Mouse (Mus musculus) limb, embryonic 15.5 days (tissue): ENCODE data around the gene Dnase2b. TPM values are rescaled to one million over a fixed set of nuclear protein-coding genes. Genes with fewer than 3 reads are reported as not detected.

Experiments
- ATAC-seq: fragments of 200-750 bp; cut with Nextera tagmentation; 2 replicates; pipeline ENCODE4 v1.8.0; 2017; ENCODE audit warnings: low read depth, moderate TSS enrichment; ENCODE audit not compliant: insufficient number of reproducible peaks, low FRiP score, low TSS enrichment
- H3K27ac ChIP-seq: fragments of 300-500 bp; sonication (generic); 2 replicates; pipeline ENCODE4 v1.5.1; 2015; ENCODE audit warnings: moderate library complexity, mild to moderate bottlenecking, inconsistent platforms
- H3K27me3 ChIP-seq: fragments of 300-500 bp; sonication (generic); 2 replicates; pipeline ENCODE4 v1.6.1; 2015; ENCODE audit warnings: inconsistent platforms
- H3K36me3 ChIP-seq: fragments of 300-500 bp; sonication (generic); 2 replicates; pipeline ENCODE4 v1.6.1; 2015; ENCODE audit warnings: inconsistent platforms
- H3K4me1 ChIP-seq: fragments of 300-500 bp; sonication (generic); 2 replicates; pipeline ENCODE4 v1.6.1; 2015; ENCODE audit warnings: inconsistent platforms
- H3K4me2 ChIP-seq: fragments of 300-500 bp; sonication (generic); 2 replicates; pipeline ENCODE4 v1.6.1; 2015; ENCODE audit warnings: mild to moderate bottlenecking, inconsistent platforms
- H3K4me3 ChIP-seq: fragments of 300-500 bp; sonication (generic); 2 replicates; pipeline ENCODE4 v1.5.1; 2015; ENCODE audit warnings: mild to moderate bottlenecking, inconsistent platforms
- H3K9ac ChIP-seq: fragments of 300-500 bp; sonication (generic); 2 replicates; pipeline ENCODE4 v1.6.1; 2015; ENCODE audit warnings: inconsistent platforms
- H3K9me3 ChIP-seq: fragments of 300-500 bp; sonication (generic); 2 replicates; pipeline ENCODE4 v1.6.1; 2016; ENCODE audit warnings: inconsistent platforms
- WGBS: fragments of 180-500 bp; shearing (Covaris S2); methylation state at CpG from one replicate; pipeline ENCODE4 v1.1.7; 2015; 5-methylcytosine and 5-hydroxymethylcytosine counted together
- polyA plus RNA-seq: library from polyadenylated mRNA; unstranded; fragments of >200 nt; fragmentation: Nextera tagmentation; extraction: Ambion mirVana; gene quantifications from 2 replicates; pipeline ENCODE4 v1.2.1, GENCODE M21; 2015

Dnase2b gene
- polyA plus RNA-seq = 0.14 and 0.15 TPM in 2 replicates

DNA sequence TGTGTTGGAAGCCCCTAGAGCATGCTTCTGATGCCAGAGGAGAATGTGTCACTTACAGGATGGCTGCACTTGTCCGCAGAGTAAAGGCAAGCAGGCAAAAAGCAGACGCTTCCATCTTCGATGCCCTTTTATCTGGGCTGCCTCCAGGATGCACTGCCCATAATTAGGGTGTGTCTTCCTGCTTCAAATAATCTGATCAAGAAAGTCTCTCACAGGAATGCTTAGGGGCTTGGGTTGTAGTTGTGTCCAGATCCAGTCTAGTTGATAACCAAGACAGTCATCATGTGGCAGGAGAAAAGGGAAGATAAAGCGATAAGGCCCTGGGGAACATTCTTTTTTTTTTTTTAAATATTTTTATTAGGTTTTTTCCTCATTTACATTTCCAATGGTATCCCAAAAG lies at the start of gene Dnase2b:
Dnase2b (minus strand) TSS at position 101 of the 400 bp plus-strand sequence.
- Histone ChIP-seq H3K4me3 (no peak within 1 kb of the TSS), H3K9ac (no peak within 1 kb of the TSS), H3K36me3 (no peaks in the 10 kb centered on the region), H3K4me2 (no peak within 1 kb of the TSS), H3K27ac (no peak within 1 kb of the TSS), H3K4me1 (no peaks in the 10 kb centered on the region), H3K9me3 (no peaks in the 10 kb centered on the region), H3K27me3 (no peaks in the 10 kb centered on the region)
- no peak for ATAC-seq
- WGBS = 95% methylated on average over 4 of the region's 4 CpGs

DNA sequence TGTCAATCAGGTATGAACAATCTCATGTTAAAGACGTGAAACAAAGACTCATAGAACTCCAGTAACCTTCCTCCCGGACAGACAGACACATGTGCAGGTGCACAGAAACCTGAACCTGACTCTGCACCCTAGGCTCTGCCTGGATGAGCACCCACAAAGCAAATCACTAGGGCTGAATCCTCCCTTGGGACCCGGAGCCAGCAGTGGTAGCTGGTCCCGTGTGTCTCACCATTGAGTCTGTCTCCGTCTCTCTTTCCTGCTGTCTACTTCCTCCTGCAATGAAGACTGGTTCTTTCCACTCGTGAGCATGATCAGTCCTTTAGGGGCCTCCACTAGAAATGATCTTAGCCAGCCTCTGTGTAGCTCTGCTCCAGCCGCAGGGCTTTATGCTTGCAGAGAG lies 46.5 kb upstream of the Dnase2b start:
- H3K27me3 ChIP-seq = no peaks in the 10 kb centered on the region
- H3K4me2 ChIP-seq = no peak overlapping the region
- WGBS = 80% methylated on average over 7 of the region's 7 CpGs
- no peaks in the 10 kb centered on the region for H3K4me1 ChIP-seq
- no peaks in the 10 kb centered on the region for H3K9me3 ChIP-seq
- no peak overlapping the region for H3K9ac ChIP-seq
- H3K36me3 ChIP-seq = no peaks in the 10 kb centered on the region
- no peak for ATAC-seq
- no peak overlapping the region for H3K4me3 ChIP-seq
- H3K27ac ChIP-seq = no peak overlapping the region

DNA sequence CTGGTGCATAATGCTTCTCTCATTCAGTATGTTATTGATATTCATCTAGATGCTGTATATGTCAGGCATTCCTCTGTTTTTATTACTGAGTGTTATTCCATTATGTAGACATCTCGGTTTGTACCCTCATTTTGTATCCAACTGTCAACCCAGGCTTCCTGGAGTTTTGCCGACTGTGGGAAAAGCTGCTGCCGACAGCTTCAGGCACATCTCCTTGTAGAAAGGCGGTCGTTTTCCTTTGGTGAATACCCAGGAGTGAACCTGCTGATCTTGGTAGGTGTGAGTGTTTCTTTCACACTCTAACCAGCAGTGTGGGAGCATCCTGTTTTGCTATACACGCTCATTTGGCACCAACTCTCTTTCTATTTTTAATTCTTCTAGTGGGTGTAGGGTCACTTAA lies 45.6 kb upstream of the Dnase2b start:
- H3K9me3 ChIP-seq = no peaks in the 10 kb centered on the region
- H3K4me2 ChIP-seq = no peak overlapping the region
- no peaks in the 10 kb centered on the region for H3K27me3 ChIP-seq
- no peaks in the 10 kb centered on the region for H3K4me1 ChIP-seq
- H3K27ac ChIP-seq = no peak overlapping the region
- no peak overlapping the region for H3K4me3 ChIP-seq
- 80% methylated on average over 6 of the region's 6 CpGs for WGBS
- ATAC-seq = no peak
- no peaks in the 10 kb centered on the region for H3K36me3 ChIP-seq
- H3K9ac ChIP-seq = no peak overlapping the region

DNA sequence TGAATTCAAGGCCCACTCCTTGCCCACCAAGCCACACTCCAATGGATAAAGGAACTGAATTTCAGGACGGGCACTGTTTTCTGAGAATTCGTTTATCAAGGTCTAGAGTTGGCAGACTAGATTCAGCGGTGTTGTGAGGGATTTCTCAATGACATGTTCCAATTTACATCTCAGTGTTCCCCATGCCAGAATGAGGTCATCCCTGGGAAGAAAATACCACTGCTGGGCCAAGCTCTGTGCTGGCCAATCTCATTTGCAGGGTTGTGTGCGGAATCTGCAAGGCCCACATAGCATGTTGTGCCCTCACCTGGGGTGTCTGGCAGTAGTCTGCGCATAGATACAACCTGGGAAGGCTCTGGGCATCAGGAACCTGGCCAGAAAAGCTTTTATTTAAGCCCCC lies 43.9 kb upstream of the Dnase2b start:
- Histone ChIP-seq H3K4me3 (no peak overlapping the region), H3K27ac (no peak overlapping the region), H3K36me3 (no peaks in the 10 kb centered on the region), H3K27me3 (no peaks in the 10 kb centered on the region), H3K9me3 (no peaks in the 10 kb centered on the region), H3K9ac (no peak overlapping the region), H3K4me1 (no peaks in the 10 kb centered on the region), H3K4me2 (no peak overlapping the region)
- no peak for ATAC-seq
- WGBS = 93% methylated on average over 5 of the region's 5 CpGs

DNA sequence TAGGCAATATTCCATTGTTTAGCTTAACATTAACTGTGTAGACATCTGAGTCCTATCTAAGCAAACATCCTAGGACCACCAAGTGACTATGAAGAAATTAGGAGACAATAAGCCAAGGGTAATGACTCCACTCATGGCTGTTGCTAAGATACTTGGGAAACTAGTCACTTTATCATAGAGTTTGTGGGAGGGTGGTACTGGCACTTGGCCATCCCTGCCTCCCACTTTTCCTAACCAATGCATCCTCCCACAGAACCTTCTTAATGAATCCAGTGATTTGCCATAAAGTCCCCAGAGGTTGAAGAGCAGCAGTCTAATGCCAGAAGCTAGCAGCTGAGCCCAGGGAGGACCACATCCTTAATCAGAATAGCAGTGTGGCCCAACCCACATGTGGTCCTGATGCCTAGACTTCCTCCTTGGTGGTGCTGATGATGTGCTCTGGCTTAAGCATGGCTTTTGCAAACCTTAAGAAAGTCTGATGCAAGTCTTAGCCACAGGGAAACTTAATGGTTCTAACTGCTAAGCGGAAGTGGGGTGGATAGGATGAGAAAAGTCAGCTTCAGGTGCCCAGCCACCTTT lies 42.8 kb upstream of the Dnase2b start:
- H3K9me3 ChIP-seq = no peaks in the 10 kb centered on the region
- H3K9ac ChIP-seq = no peak overlapping the region
- no peak for ATAC-seq
- H3K4me1 ChIP-seq = no peaks in the 10 kb centered on the region
- H3K27ac ChIP-seq = no peak overlapping the region
- WGBS = 81% methylated on average over 1 of the region's 1 CpGs
- H3K36me3 ChIP-seq = no peaks in the 10 kb centered on the region
- H3K27me3 ChIP-seq = no peaks in the 10 kb centered on the region
- no peak overlapping the region for H3K4me2 ChIP-seq
- H3K4me3 ChIP-seq = no peak overlapping the region

DNA sequence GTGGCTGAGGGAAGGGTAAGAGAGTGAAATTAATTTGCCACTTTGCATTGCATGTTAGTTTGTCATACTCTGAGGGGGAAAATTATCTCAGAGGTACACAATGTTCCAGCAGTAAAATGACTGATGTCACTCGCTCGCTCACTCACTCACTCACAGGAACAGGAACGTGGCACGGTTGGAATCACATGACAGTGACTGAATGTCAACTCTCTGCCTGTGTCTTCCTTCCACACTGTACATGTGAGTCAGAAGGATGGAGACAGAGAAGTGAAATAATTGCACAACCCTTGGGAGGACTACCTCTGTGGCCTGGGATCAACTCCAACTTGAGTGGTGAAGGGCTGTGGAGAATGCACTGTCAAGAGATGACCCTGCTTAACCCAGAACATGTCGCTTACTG lies 42.0 kb upstream of the Dnase2b start:
- no peak overlapping the region for H3K27ac ChIP-seq
- no peak overlapping the region for H3K9ac ChIP-seq
- no peak overlapping the region for H3K4me2 ChIP-seq
- 87% methylated on average over 5 of the region's 5 CpGs for WGBS
- H3K27me3 ChIP-seq = no peaks in the 10 kb centered on the region
- no peaks in the 10 kb centered on the region for H3K4me1 ChIP-seq
- no peaks in the 10 kb centered on the region for H3K9me3 ChIP-seq
- H3K36me3 ChIP-seq = no peaks in the 10 kb centered on the region
- ATAC-seq = no peak
- no peak overlapping the region for H3K4me3 ChIP-seq

DNA sequence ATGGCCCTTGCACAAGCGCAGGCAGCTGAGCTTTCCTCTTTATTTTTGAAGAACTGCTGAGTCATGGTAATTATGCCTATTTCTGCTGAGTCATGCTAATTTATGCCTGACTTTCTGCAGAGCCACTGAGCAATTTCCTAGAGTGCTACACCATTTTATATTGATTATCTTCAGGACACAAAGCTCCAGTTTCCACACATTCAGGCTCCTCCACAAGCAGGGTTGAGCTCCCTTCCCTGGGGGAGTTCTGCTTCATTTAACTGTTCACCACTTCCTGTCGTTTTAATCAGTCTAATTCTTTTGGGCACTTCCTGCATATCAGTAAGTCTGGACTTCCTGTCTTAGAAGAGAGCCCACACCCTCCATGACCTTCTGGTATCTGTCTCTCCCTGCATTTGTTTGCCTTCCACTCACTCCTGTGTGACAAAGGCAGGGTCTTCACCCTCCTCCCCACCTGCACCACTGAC lies 39.7 kb upstream of the Dnase2b start:
- Histone ChIP-seq H3K4me2 (no peak overlapping the region), H3K36me3 (no peaks in the 10 kb centered on the region), H3K27me3 (no peaks in the 10 kb centered on the region), H3K9me3 (no peaks in the 10 kb centered on the region), H3K27ac (no peak overlapping the region), H3K4me3 (no peak overlapping the region), H3K4me1 (no peaks in the 10 kb centered on the region), H3K9ac (no peak overlapping the region)
- WGBS = 61% methylated on average over 2 of the region's 2 CpGs
- ATAC-seq = no peak

DNA sequence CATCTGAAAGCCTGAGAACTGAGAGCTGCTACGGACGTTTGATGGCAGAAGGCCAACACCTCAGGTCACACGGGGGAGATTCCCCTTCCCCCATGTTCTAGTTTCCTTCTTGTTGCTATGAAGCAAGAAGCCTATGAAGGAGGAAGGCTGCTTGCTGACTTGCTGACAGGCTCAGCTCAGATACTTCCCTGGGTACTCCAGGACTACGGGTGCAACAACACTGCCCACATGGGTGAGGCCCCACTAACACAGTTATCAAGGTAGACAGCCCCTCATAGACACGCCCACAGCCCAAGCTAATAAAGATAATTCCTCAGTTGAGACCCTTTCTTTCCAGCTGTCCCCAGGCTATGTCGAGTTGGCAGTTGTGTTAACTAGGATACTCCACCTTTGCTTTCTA lies 38.3 kb upstream of the Dnase2b start:
- Histone ChIP-seq H3K27me3 (no peaks in the 10 kb centered on the region), H3K9ac (no peak overlapping the region), H3K4me2 (no peak overlapping the region), H3K9me3 (no peaks in the 10 kb centered on the region), H3K27ac (no peak overlapping the region), H3K4me3 (no peak overlapping the region), H3K4me1 (no peaks in the 10 kb centered on the region), H3K36me3 (no peaks in the 10 kb centered on the region)
- no peak for ATAC-seq
- WGBS = 52% methylated on average over 6 of the region's 6 CpGs

DNA sequence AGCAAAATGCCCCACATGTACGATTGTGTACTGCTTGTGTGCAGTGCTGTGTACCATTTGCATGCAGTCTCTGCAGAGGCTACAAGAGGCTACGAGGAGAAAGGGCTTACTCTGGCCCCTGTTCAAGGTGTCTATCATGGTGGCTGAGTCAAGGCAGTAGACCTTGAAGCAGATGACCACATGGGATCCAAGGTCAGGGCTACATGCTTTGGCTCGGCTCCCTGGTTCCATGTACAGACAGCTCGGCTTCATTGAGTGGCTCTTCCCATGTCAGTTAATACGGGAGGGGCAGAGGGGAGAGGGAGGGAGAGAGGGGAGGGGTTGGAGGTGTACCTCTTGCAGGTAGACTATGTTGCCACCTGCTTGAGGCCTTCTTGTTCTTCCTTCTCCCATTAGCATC lies 37.0 kb upstream of the Dnase2b start:
- no peak for ATAC-seq
- 81% methylated on average over 5 of the region's 5 CpGs for WGBS
- no peak overlapping the region for H3K27ac ChIP-seq

DNA sequence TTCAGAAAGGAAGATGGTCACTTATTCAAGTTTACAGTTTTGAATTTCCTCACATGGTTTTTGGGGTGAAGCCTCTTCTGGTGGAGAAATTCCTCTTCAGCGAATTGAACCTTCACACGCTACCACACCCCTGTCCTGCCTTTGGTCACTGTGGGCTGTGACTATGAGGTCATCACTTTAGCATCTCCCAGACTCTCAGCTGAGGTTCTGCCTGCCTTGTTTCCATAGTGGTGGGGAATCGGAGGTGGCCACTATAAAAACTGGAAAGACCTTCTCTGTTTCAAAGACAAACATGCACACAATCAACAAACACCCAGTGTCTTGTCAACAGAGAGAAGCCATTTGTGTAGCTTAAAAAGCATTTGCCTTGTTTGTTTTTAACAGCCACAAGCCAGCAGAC lies 35.8 kb upstream of the Dnase2b start, which contains the start of gene 4930503B20Rik:
4930503B20Rik (minus strand) TSS at position 101 of the 400 bp plus-strand sequence.
- H3K27me3 ChIP-seq = no peaks in the 10 kb centered on the region
- no peak within 1 kb of the TSS for H3K9ac ChIP-seq
- no peak for ATAC-seq
- no peak within 1 kb of the TSS for H3K27ac ChIP-seq
- WGBS = 82% methylated on average over 3 of the region's 3 CpGs
- H3K4me2 ChIP-seq = no peak within 1 kb of the TSS
- H3K36me3 ChIP-seq = no peaks in the 10 kb centered on the region
- no peaks in the 10 kb centered on the region for H3K4me1 ChIP-seq
- no peaks in the 10 kb centered on the region for H3K9me3 ChIP-seq
- no peak within 1 kb of the TSS for H3K4me3 ChIP-seq

More for the DNA sequence above, 37.0 kb upstream of the Dnase2b start:
- Histone ChIP-seq H3K4me1 (no peaks in the 10 kb centered on the region), H3K9me3 (no peaks in the 10 kb centered on the region), H3K4me2 (no peak overlapping the region), H3K27me3 (no peaks in the 10 kb centered on the region), H3K36me3 (no peaks in the 10 kb centered on the region), H3K9ac (no peak overlapping the region), H3K4me3 (no peak overlapping the region)

DNA sequence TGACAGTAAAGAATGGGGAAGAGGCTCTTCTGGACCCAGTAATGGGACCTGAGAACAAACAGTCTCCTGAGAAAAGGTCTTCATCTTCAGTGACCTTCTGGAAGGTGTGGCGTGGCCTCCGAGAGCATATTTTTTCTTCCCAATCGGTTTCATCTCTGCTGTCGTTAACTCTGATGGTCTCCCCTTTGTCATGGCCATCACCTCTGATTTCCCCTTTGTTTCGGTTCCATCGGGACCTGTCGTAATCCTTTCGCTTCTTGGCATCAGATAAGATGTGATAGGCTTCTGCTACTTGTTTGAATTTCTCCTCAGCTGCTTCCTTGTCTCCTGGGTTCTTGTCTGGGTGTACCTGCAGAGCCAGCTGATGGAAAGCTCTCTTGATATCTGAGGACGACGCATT lies 35.3 kb upstream of the Dnase2b start:
- Histone ChIP-seq H3K9me3 (no peaks in the 10 kb centered on the region), H3K36me3 (no peaks in the 10 kb centered on the region), H3K4me2 (no peak overlapping the region), H3K4me3 (no peak overlapping the region), H3K27ac (no peak overlapping the region), H3K27me3 (no peaks in the 10 kb centered on the region), H3K9ac (no peak overlapping the region), H3K4me1 (no peaks in the 10 kb centered on the region)
- 94% methylated on average over 10 of the region's 10 CpGs for WGBS
- ATAC-seq = no peak

DNA sequence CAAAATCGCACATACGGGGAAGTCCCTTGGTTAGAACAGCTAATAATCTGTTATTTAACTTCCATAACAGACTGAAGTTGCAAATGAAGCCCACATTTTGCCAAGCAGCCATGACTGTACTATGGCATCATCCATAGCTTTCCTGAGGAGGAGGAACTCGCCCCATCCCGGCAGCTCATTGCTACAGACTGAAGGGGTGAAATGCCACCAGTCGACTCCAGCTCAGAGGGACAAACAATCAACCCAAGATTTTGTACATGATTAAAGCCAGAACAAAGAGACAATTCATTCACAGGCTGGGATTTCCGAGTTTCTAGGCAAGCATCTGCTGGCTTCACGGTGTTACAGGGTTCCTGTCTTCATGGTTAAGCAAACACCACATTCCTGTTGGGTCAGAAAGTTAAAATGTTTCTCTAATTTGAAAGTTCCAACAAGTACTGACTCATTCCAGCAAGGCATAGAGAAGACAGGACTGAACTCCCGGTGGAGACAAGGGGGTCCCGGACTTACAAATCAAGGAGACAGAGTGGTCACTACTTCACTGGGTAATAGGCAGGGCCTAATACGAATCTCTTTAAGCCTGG lies 34.0 kb upstream of the Dnase2b start:
- WGBS = 71% methylated on average over 10 of the region's 10 CpGs
- Histone ChIP-seq H3K9me3 (no peaks in the 10 kb centered on the region), H3K4me2 (no peak overlapping the region), H3K27me3 (no peaks in the 10 kb centered on the region), H3K27ac (no peak overlapping the region), H3K9ac (no peak overlapping the region), H3K36me3 (no peaks in the 10 kb centered on the region), H3K4me1 (no peaks in the 10 kb centered on the region), H3K4me3 (no peak overlapping the region)
- no peak for ATAC-seq
